Mouse (Mus musculus) adrenal gland, postnatal 25 days (tissue): ENCODE measurements around the gene Rgs5. TPM values are rescaled to one million over a fixed set of nuclear protein-coding genes. Genes with fewer than 3 reads are reported as not detected.

Experiments
- DNase-seq: peaks from one replicate; pipeline ENCODE4 v3.0.0; 2021; ENCODE audit warnings: mixed read lengths
- total RNA-seq: library from RNA; stranded (reverse); gene quantifications from 2 replicates; pipeline ENCODE4 v1.2.3, GENCODE M21; 2021

The Rgs5 gene
- total RNA-seq, 1 experiment from 2014 or later, result 33.6 TPM

GRCm38 (mm10) chr1:169726319-169726718, 71.0 kb downstream of the Rgs5 start:
- no peak for DNase-seq

GRCm38 (mm10) chr1:169730599-169731100, 75.3 kb downstream of the Rgs5 start:
- no peak for DNase-seq

GRCm38 (mm10) chr1:169736139-169736538, 80.8 kb downstream of the Rgs5 start:
- no peak for DNase-seq

GRCm38 (mm10) chr1:169737231-169737630, 81.9 kb downstream of the Rgs5 start:
- no peak for DNase-seq

GRCm38 (mm10) chr1:169741147-169741546, 85.8 kb downstream of the Rgs5 start:
- DNase-seq, result no peak

Other genes with a start within 250 kb of the Rgs5 start
- gene Nuf2, start 124.0 kb upstream of the Rgs5 start, total RNA-seq, result 5.8 and 6.4 TPM in 2 replicates
- 31.3 and 35.4 TPM in 2 replicates for gene Rgs4, start 92.1 kb downstream of the Rgs5 start, total RNA-seq